Mouse (Mus musculus) limb, embryonic 11.5 days (tissue): ENCODE measurements at regions not wholly inside any gene's neighbourhood (a gene's known extent, or its start where the extent isn't known, plus 50 kb on each side); places are given as distances from the start of the nearest gene placed in this dataset.

Experiments used
- ATAC-seq: fragments of 200-750 bp; cut with Nextera tagmentation; 2 replicates; pipeline ENCODE4 v1.8.0; 2017; ENCODE audit warnings: low read depth; ENCODE audit not compliant: insufficient number of reproducible peaks, low FRiP score, low TSS enrichment
- DNase-seq: peaks from one replicate; pipeline ENCODE4 v3.0.0-alpha.2; 2015; ENCODE audit warnings: low spot score
- H3K27ac ChIP-seq: fragments of 300-500 bp; sonication (generic); replicated peaks from 2 replicates; pipeline ENCODE4 v1.5.1; 2014; ENCODE audit warnings: low read depth, mild to moderate bottlenecking, low read length
- H3K27me3 ChIP-seq: fragments of 300-500 bp; sonication (generic); 2 replicates; pipeline ENCODE4 v1.6.1; 2014; ENCODE audit warnings: mild to moderate bottlenecking, low read length, mixed read lengths; ENCODE audit not compliant: control insufficient read depth, insufficient read depth
- H3K36me3 ChIP-seq: fragments of 300-500 bp; sonication (generic); 2 replicates; pipeline ENCODE4 v1.6.1; 2014; ENCODE audit warnings: mild to moderate bottlenecking, low read length, moderate library complexity, mixed read lengths; ENCODE audit not compliant: control insufficient read depth, insufficient read depth
- H3K4me1 ChIP-seq: fragments of 300-500 bp; sonication (generic); 2 replicates; pipeline ENCODE4 v1.6.1; 2014; ENCODE audit warnings: low read length, mixed read lengths; ENCODE audit not compliant: control insufficient read depth, insufficient read depth
- H3K4me2 ChIP-seq: fragments of 300-500 bp; sonication (generic); 2 replicates; pipeline ENCODE4 v1.6.1; 2014; ENCODE audit warnings: low read depth, mild to moderate bottlenecking, moderate library complexity; ENCODE audit not compliant: severe bottlenecking
- H3K4me3 ChIP-seq: fragments of 300-500 bp; sonication (generic); 2 replicates; pipeline ENCODE4 v1.5.1; 2014; ENCODE audit warnings: low read depth, low read length
- H3K9ac ChIP-seq: fragments of 300-500 bp; sonication (generic); 2 replicates; pipeline ENCODE4 v1.6.1; 2014; ENCODE audit warnings: mild to moderate bottlenecking, low read length
- H3K9me3 ChIP-seq: fragments of 300-500 bp; sonication (generic); 2 replicates; pipeline ENCODE4 v1.6.1; 2016; ENCODE audit warnings: low read length; ENCODE audit not compliant: control insufficient read depth
- WGBS: fragments of 180-500 bp; shearing (Covaris S2); extraction: QIAGEN DNeasy Blood & Tissue Kit; methylation state at CpG from one replicate; pipeline ENCODE4 v1.1.7; 2014; 5-methylcytosine and 5-hydroxymethylcytosine counted together

- no peak overlapping the region for H3K27ac ChIP-seq
- no peaks in the 10 kb centered on the region for H3K27me3 ChIP-seq
- no peaks in the 10 kb centered on the region for H3K36me3 ChIP-seq
- H3K9me3 ChIP-seq, result no peaks in the 10 kb centered on the region
- no peak for ATAC-seq
- H3K9ac ChIP-seq, result no peak overlapping the region
- no peak overlapping the region for H3K4me3 ChIP-seq
- no peaks in the 10 kb centered on the region for H3K4me1 ChIP-seq
- no peak for DNase-seq
- no peak overlapping the region for H3K4me2 ChIP-seq
- WGBS, result 94% methylated on average over 1 of the region's 1 CpGs
These were observed 168.2 kb upstream of the Lpp start for GRCm38 (mm10) chr16:24225090-24225489.

GRCm38 (mm10) chr16:24223901-24224300 lies 169.4 kb upstream of the Lpp start:
- H3K27me3 ChIP-seq, result no peaks in the 10 kb centered on the region
- ATAC-seq, result no peak
- H3K27ac ChIP-seq, result no peak overlapping the region

GRCm38 (mm10) chr16:24223527-24223880 lies 169.8 kb upstream of the Lpp start:
- Histone ChIP-seq H3K4me1 (no peaks in the 10 kb centered on the region), H3K27me3 (no peaks in the 10 kb centered on the region), H3K9me3 (no peaks in the 10 kb centered on the region), H3K27ac (no peak overlapping the region), H3K4me2 (no peak overlapping the region), H3K36me3 (no peaks in the 10 kb centered on the region), H3K4me3 (no peak overlapping the region), H3K9ac (no peak overlapping the region)
- 51% methylated on average over 2 of the region's 2 CpGs for WGBS
- DNase-seq, result no peak
- no peak for ATAC-seq

More at GRCm38 (mm10) chr16:24223901-24224300, 169.4 kb upstream of the Lpp start:
- Histone ChIP-seq H3K9me3 (no peaks in the 10 kb centered on the region), H3K4me3 (no peak overlapping the region), H3K4me1 (no peaks in the 10 kb centered on the region), H3K36me3 (no peaks in the 10 kb centered on the region), H3K9ac (no peak overlapping the region), H3K4me2 (no peak overlapping the region)
- no peak for DNase-seq

GRCm38 (mm10) chr16:24222759-24223526 lies 170.4 kb upstream of the Lpp start:
- ATAC-seq (no peak), DNase-seq (no peak)
- Histone ChIP-seq H3K9me3 (no peaks in the 10 kb centered on the region), H3K9ac (no peak overlapping the region), H3K36me3 (no peaks in the 10 kb centered on the region), H3K4me3 (no peak overlapping the region), H3K27ac (no peak overlapping the region), H3K4me1 (no peaks in the 10 kb centered on the region), H3K27me3 (no peaks in the 10 kb centered on the region), H3K4me2 (no peak overlapping the region)
- WGBS, result 40% methylated on average over 5 of the region's 5 CpGs

- H3K27me3 ChIP-seq, result no peaks in the 10 kb centered on the region
- H3K4me2 ChIP-seq, result no peak overlapping the region
- 87% methylated on average over 3 of the region's 3 CpGs for WGBS
- no peaks in the 10 kb centered on the region for H3K4me1 ChIP-seq
- no peak overlapping the region for H3K27ac ChIP-seq
- ATAC-seq (no peak), DNase-seq (no peak)
- no peak overlapping the region for H3K4me3 ChIP-seq
- H3K36me3 ChIP-seq, result no peaks in the 10 kb centered on the region
- no peak overlapping the region for H3K9ac ChIP-seq
- H3K9me3 ChIP-seq, result no peaks in the 10 kb centered on the region
These were observed 171.3 kb upstream of the Lpp start for GRCm38 (mm10) chr16:24221992-24222391.

GRCm38 (mm10) chr16:24220613-24221012 lies 172.7 kb upstream of the Lpp start:
- no peak for DNase-seq
- ATAC-seq, result no peak

GRCm38 (mm10) chr16:24219691-24220090 lies 173.6 kb upstream of the Lpp start:
- Histone ChIP-seq H3K36me3 (no peaks in the 10 kb centered on the region), H3K27ac (no peak overlapping the region), H3K4me1 (no peaks in the 10 kb centered on the region), H3K4me3 (no peak overlapping the region), H3K9me3 (no peaks in the 10 kb centered on the region), H3K9ac (no peak overlapping the region), H3K27me3 (no peaks in the 10 kb centered on the region), H3K4me2 (no peak overlapping the region)
- DNase-seq, result no peak
- no peak for ATAC-seq
- 84% methylated on average over 9 of the region's 9 CpGs for WGBS

More at GRCm38 (mm10) chr16:24220613-24221012, 172.7 kb upstream of the Lpp start:
- H3K4me1 ChIP-seq, result no peaks in the 10 kb centered on the region
- WGBS, result 83% methylated on average over 3 of the region's 3 CpGs
- no peak overlapping the region for H3K4me3 ChIP-seq
- H3K27me3 ChIP-seq, result no peaks in the 10 kb centered on the region
- no peak overlapping the region for H3K4me2 ChIP-seq
- H3K36me3 ChIP-seq, result no peaks in the 10 kb centered on the region
- H3K27ac ChIP-seq, result no peak overlapping the region
- H3K9ac ChIP-seq, result no peak overlapping the region
- no peaks in the 10 kb centered on the region for H3K9me3 ChIP-seq

GRCm38 (mm10) chr16:24218850-24219185 lies 174.5 kb upstream of the Lpp start:
- Histone ChIP-seq H3K27me3 (no peaks in the 10 kb centered on the region), H3K36me3 (no peaks in the 10 kb centered on the region), H3K9ac (no peak overlapping the region), H3K4me2 (no peak overlapping the region), H3K4me3 (no peak overlapping the region), H3K27ac (no peak overlapping the region), H3K4me1 (no peaks in the 10 kb centered on the region), H3K9me3 (no peaks in the 10 kb centered on the region)
- 74% methylated on average over 4 of the region's 4 CpGs for WGBS
- ATAC-seq (no peak), DNase-seq (no peak)
